21 mouse cellular contexts compared by ENCODE assay signal in genomic region chr5:44902541-44902940, GRCm38 (mm10).
DNase-seq lines count a peak whose midpoint lies in the region; ATAC-seq and TF ChIP-seq lines count a peak whose summit lies in the region.
"Had no signal": no experiment of that assay in that cellular context is flagged by ENCODE, and none has a peak within 500 bp of the region (broad histone marks: within the 10 kb centered on the region; RNA-seq: fewer than 3 reads in every experiment).

No protein-coding gene starts in this region.

- no peak for TF ChIP-seq CTCF in forebrain, postnatal 0 days (IDR thresholded peaks at IDR 0.05; ENCODE audit: low read depth)
- no peak for TF ChIP-seq CTCF in lung, embryonic 14.5 days (IDR thresholded peaks at IDR 0.05; ENCODE audit: low read depth)
- no peak for TF ChIP-seq CTCF in heart, adult 2 months (IDR thresholded peaks at IDR 0.05)

- H3K4me2 ChIP-seq in forebrain, postnatal 0 days (ENCODE audit: low read depth), result no peak overlapping the region
- H3K4me2 ChIP-seq in forebrain, embryonic 14.5 days (ENCODE audit: low read length), result no peak overlapping the region
- no peak overlapping the region for H3K4me2 ChIP-seq in lung, embryonic 14.5 days
- H3K4me2 ChIP-seq in embryonic facial prominence, embryonic 14.5 days (ENCODE audit: low read depth, low read length), result no peak overlapping the region
- H3K4me2 ChIP-seq: forebrain, embryonic 13.5 days; heart, embryonic 12.5 days; hindbrain, embryonic 15.5 days had no signal

- no peak for TF ChIP-seq EP300 in heart, adult 2 months (IDR thresholded peaks at IDR 0.05; ENCODE audit: insufficient read depth, low read depth, low read length)

- no peaks in the 10 kb centered on the region for H3K9me3 ChIP-seq in forebrain, postnatal 0 days (ENCODE audit: low read length)
- H3K9me3 ChIP-seq in forebrain, embryonic 14.5 days (replicated peaks; ENCODE audit: control insufficient read depth, low read length), result no peaks in the 10 kb centered on the region
- no peaks in the 10 kb centered on the region for H3K9me3 ChIP-seq in lung, embryonic 14.5 days (ENCODE audit: low read depth, low read length)
- no peaks in the 10 kb centered on the region for H3K9me3 ChIP-seq in embryonic facial prominence, embryonic 14.5 days (ENCODE audit: control insufficient read depth, low read length)
- H3K9me3 ChIP-seq: forebrain, embryonic 13.5 days; heart, embryonic 12.5 days; hindbrain, embryonic 10.5 days; hindbrain, embryonic 15.5 days had no signal

- intact Hi-C loops in heart, adult 2 months (cut with DNase I), result no loop called here

- H3K4me3 ChIP-seq in forebrain, postnatal 0 days (ENCODE audit: low read depth, low read length), result no peak overlapping the region
- no peak overlapping the region for H3K4me3 ChIP-seq in forebrain, embryonic 14.5 days (ENCODE audit: low read depth, low read length)
- no peak overlapping the region for H3K4me3 ChIP-seq in lung, embryonic 14.5 days (ENCODE audit: low read depth, low read length)
- H3K4me3 ChIP-seq in embryonic facial prominence, embryonic 14.5 days (ENCODE audit: low read depth, low read length), result no peak overlapping the region
- no peak overlapping the region for H3K4me3 ChIP-seq in heart, adult 2 months
- H3K4me3 ChIP-seq: forebrain, embryonic 13.5 days; heart, embryonic 12.5 days; hindbrain, embryonic 10.5 days; hindbrain, embryonic 15.5 days had no signal

- no peaks in the 10 kb centered on the region for H3K36me3 ChIP-seq in forebrain, postnatal 0 days (ENCODE audit: insufficient read depth)
- H3K36me3 ChIP-seq in forebrain, embryonic 14.5 days (ENCODE audit: control insufficient read depth, insufficient read depth, low read length), result no peaks in the 10 kb centered on the region
- no peaks in the 10 kb centered on the region for H3K36me3 ChIP-seq in lung, embryonic 14.5 days (ENCODE audit: insufficient read depth)
- H3K36me3 ChIP-seq in embryonic facial prominence, embryonic 14.5 days (ENCODE audit: control insufficient read depth, insufficient read depth, low read length), result no peaks in the 10 kb centered on the region
- no peaks in the 10 kb centered on the region for H3K36me3 ChIP-seq in heart, adult 2 months (ENCODE audit: control insufficient read depth, insufficient read depth, low read length)
- H3K36me3 ChIP-seq: heart, embryonic 12.5 days; hindbrain, embryonic 10.5 days; hindbrain, embryonic 15.5 days had no signal

- ATAC-seq in forebrain, postnatal 0 days, result no peak
- no peak for ATAC-seq in forebrain, embryonic 14.5 days
- no peak for ATAC-seq in lung, embryonic 14.5 days (ENCODE audit: insufficient read depth)
- 0 out of 2 replicates have a peak, but pooled peaks have one; percentile 22 for ATAC-seq in embryonic facial prominence, embryonic 14.5 days (ENCODE audit: low read depth)
- ATAC-seq: forebrain, embryonic 13.5 days; inflammation-experienced regulatory T-cells, adult 6 months; intestine, postnatal 0 days had no signal

- no peaks in the 10 kb centered on the region for H3K4me1 ChIP-seq in forebrain, postnatal 0 days (ENCODE audit: insufficient read depth)
- no peaks in the 10 kb centered on the region for H3K4me1 ChIP-seq in forebrain, embryonic 14.5 days (ENCODE audit: control insufficient read depth, insufficient read depth, low read length)
- H3K4me1 ChIP-seq in lung, embryonic 14.5 days (ENCODE audit: insufficient read depth), result no peaks in the 10 kb centered on the region
- peaks cover 6% of the 10 kb centered on the region for H3K4me1 ChIP-seq in embryonic facial prominence, embryonic 14.5 days (ENCODE audit: control insufficient read depth, insufficient read depth, low read length)
- H3K4me1 ChIP-seq in heart, adult 2 months (ENCODE audit: control insufficient read depth, insufficient read depth, low read length), result no peaks in the 10 kb centered on the region
- H3K4me1 ChIP-seq: forebrain, embryonic 13.5 days; heart, embryonic 12.5 days; hindbrain, embryonic 10.5 days; hindbrain, embryonic 15.5 days had no signal

- H3K79me2 ChIP-seq in heart, adult 2 months (replicated peaks; ENCODE audit: control insufficient read depth, insufficient read depth, low read length), result no peaks in the 10 kb centered on the region

- no peak overlapping the region for H3K9ac ChIP-seq in forebrain, postnatal 0 days
- no peak overlapping the region for H3K9ac ChIP-seq in forebrain, embryonic 14.5 days (ENCODE audit: low read length)
- no peak overlapping the region for H3K9ac ChIP-seq in lung, embryonic 14.5 days
- H3K9ac ChIP-seq in embryonic facial prominence, embryonic 14.5 days (ENCODE audit: low read depth, low read length), result no peak overlapping the region
- no peak overlapping the region for H3K9ac ChIP-seq in heart, adult 2 months (ENCODE audit: low read depth, low read length)
- H3K9ac ChIP-seq: forebrain, embryonic 13.5 days; heart, embryonic 12.5 days; hindbrain, embryonic 15.5 days had no signal

- DNase-seq in forebrain, postnatal 0 days, result peak; percentile 20
- no peak for DNase-seq in forebrain, embryonic 14.5 days (ENCODE audit: low spot score)
- DNase-seq in lung, embryonic 14.5 days, result peak; percentile 49
- DNase-seq in lung, postnatal 4 days, result no peak
- DNase-seq in embryonic facial prominence, embryonic 14.5 days (ENCODE audit: low spot score), result peak; percentile 86
- no peak for DNase-seq in adrenal gland, adult 2 months
- no peak for DNase-seq in heart, adult 2 months
- no peak for DNase-seq in urinary bladder, adult 18-20 months (ENCODE audit: low spot score in 2 of 2)
- DNase-seq: adrenal gland, adult 8-10 months; adrenal gland, postnatal 36 days; cerebellum, adult 11 months; cerebellum, adult 8-10 months; cerebellum, postnatal 14 days; embryo, embryonic 11 days; gastrocnemius, postnatal 14 days had no signal

- no peak for TF ChIP-seq POLR2A in heart, adult 2 months (IDR thresholded peaks at IDR 0.05; ENCODE audit: insufficient read depth, low read depth, low read length)

- WGBS in forebrain, postnatal 0 days, result 70% methylated on average over 6 of the region's 6 CpGs
- 89% methylated on average over 6 of the region's 6 CpGs for WGBS in forebrain, embryonic 14.5 days
- WGBS in lung, embryonic 14.5 days, result 26% methylated on average over 6 of the region's 6 CpGs
- WGBS in embryonic facial prominence, embryonic 14.5 days, result 26% methylated on average over 6 of the region's 6 CpGs
- WGBS in heart, adult 2 months, result 58% methylated on average over 6 of the region's 6 CpGs

- no peaks in the 10 kb centered on the region for H3K27me3 ChIP-seq in forebrain, postnatal 0 days (ENCODE audit: insufficient read depth, low read length)
- H3K27me3 ChIP-seq in forebrain, embryonic 14.5 days (replicated peaks; ENCODE audit: control insufficient read depth, insufficient read depth, low read length), result no peaks in the 10 kb centered on the region
- no peaks in the 10 kb centered on the region for H3K27me3 ChIP-seq in lung, embryonic 14.5 days (ENCODE audit: insufficient read depth, low read length)
- no peaks in the 10 kb centered on the region for H3K27me3 ChIP-seq in embryonic facial prominence, embryonic 14.5 days (replicated peaks; ENCODE audit: control insufficient read depth, insufficient read depth, low read length)
- H3K27me3 ChIP-seq in heart, adult 2 months (ENCODE audit: control insufficient read depth, insufficient read depth, low read length), result no peaks in the 10 kb centered on the region
- H3K27me3 ChIP-seq: forebrain, embryonic 13.5 days; heart, embryonic 12.5 days; hindbrain, embryonic 15.5 days had no signal

- no peak overlapping the region for H3K27ac ChIP-seq in forebrain, postnatal 0 days (ENCODE audit: low read depth, low read length)
- no peak overlapping the region for H3K27ac ChIP-seq in forebrain, embryonic 14.5 days (ENCODE audit: low read depth, low read length)
- H3K27ac ChIP-seq in lung, embryonic 14.5 days (ENCODE audit: low read depth), result no peak overlapping the region
- H3K27ac ChIP-seq in embryonic facial prominence, embryonic 14.5 days (replicated peaks; ENCODE audit: low read depth, low read length), result peak overlapping the region; percentile 45
- no peak overlapping the region for H3K27ac ChIP-seq in heart, adult 2 months
- H3K27ac ChIP-seq: forebrain, embryonic 13.5 days; hindbrain, embryonic 10.5 days; hindbrain, embryonic 15.5 days had no signal

Comparison
In these comparisons a context has a peak if more than half of its experiments do, and no peak if none do; other contexts are left out.
1. DNase-seq: peak in forebrain, postnatal 0 days (single experiment), lung, embryonic 14.5 days (single experiment) and embryonic facial prominence, embryonic 14.5 days (single experiment); none in forebrain, embryonic 14.5 days (single experiment), lung, postnatal 4 days (0 of 2), adrenal gland, adult 2 months (single experiment), heart, adult 2 months (0 of 2) and urinary bladder, adult 18-20 months (0 of 2).